Mouse (Mus musculus): Measurements from ENCODE around the gene E130308A19Rik.

Gene E130308A19Rik

GRCm38 (mm10) chr4:59639163-59639562 is 13.2 kb downstream of the E130308A19Rik start:
- no peak for DNase-seq (ENCODE audit: low spot score in 2 of 2)

DNA sequence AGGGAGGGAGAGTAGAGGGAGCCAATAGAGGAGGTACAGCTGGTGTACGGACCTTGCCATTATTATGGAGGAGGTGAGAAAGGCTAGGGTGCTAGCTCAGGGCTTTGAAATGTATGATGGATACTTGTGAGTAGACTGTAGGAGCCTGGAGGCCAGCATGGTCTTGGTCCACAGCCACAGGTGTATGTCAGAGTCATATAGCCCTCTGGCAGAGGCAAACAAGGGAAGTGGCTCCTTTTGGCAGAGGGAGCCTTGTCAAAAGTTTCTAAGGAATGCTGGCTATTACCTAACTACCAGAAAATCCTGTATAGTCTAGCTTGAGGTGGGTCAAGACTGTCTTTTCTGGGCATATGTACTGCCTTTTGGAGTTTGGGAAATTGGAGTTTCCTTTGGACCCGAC is 14.7 kb downstream of the E130308A19Rik start:
- no peak for DNase-seq (ENCODE audit: low spot score in 2 of 2)

DNA sequence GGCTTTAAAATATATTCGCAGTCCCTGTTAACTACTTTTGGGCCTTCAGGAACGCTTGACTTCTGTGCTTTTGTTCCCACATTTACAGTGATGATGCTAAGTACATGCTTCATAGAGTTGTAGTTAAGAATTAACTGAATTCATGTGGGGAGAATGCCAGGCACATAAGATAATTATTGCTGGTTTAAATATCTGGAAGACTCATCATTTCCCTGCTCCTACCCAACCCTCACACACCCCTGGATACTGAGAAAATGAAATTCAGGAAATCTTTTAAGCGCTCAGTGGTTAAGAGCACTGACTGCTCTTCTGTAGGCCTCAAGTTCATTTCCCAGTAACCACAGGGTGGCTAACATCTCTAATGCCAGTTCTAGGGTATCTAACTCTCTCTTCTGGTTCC is 16.0 kb downstream of the E130308A19Rik start:
- DNase-seq (ENCODE audit: low spot score in 2 of 2) = no peak

DNA sequence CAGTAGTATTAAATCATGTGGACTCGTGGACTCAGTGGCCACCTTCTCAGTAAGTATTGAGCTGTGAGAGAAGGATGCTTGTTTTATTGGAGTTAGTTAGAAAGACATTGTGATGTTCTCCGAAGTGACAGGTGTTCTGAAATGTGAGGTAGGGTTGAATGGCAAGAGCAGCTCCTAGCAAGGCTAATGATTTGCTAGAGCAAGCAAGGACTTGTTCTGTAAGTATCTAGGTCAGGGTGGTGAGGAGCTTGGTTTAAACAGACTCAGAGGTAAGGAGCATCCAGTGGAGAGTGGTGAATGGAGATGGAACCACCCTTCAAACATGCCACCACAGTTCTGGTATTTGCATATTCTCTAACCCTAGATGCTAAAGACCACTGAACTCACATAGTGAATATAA is 16.6 kb downstream of the E130308A19Rik start:
- no peak for DNase-seq (ENCODE audit: low spot score in 2 of 2)

DNA sequence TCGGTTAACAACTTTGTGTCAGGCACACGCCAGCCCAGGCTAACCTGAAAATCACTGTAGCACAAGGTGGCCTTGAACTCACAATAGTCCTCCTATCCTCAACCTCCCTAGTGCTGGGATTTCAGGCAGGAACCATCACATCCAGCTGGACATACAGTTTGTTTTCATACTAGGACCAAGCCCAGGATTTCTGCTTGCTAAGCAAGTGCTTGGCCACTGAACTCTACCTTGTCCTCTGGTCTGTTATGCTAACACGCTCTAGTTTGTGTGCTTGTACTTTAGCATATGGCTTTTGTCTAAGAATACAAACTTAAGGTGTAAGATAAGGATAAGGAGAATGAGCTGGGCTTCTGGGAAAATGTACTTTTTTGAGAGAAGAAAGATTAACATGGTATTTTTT is 18.4 kb downstream of the E130308A19Rik start:
- no peak for DNase-seq (ENCODE audit: low spot score in 2 of 2)

- no peak for DNase-seq (ENCODE audit: low spot score in 2 of 2)
These were observed 19.0 kb downstream of the E130308A19Rik start for GRCm38 (mm10) chr4:59644992-59645391.

- no peak for DNase-seq (ENCODE audit: low spot score in 2 of 2)
These were observed 19.6 kb downstream of the E130308A19Rik start for GRCm38 (mm10) chr4:59645610-59646009.

GRCm38 (mm10) chr4:59646020-59646696 is 20.1 kb downstream of the E130308A19Rik start:
- DNase-seq (ENCODE audit: low spot score in 2 of 2) = no peak

DNA sequence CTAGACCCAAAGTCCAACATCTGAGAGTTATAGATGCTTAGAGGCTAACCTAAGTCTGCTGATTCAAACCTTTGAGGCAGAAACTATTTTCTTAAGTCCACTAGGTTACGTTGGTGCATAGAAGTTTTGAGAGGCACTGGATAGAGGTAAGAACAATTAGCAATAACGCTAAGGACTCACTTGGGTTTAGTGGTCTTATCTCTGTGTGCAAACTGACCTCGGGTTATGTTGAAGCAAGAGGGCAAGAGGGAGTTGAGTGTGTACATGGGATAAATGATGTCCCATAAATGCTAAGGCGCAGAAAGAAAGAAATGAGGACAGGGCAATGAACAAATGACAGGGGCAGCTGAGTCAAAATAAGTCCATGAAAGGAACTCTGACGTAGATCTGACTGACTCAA is 23.1 kb downstream of the E130308A19Rik start:
- DNase-seq (ENCODE audit: low spot score in 2 of 2) = no peak

GRCm38 (mm10) chr4:59652166-59652681 is 26.2 kb downstream of the E130308A19Rik start:
- DNase-seq (ENCODE audit: low spot score in 2 of 2) = no peak

- DNase-seq (ENCODE audit: low spot score in 2 of 2) = no peak
These were observed 30.1 kb downstream of the E130308A19Rik start for GRCm38 (mm10) chr4:59656061-59656642.

DNA sequence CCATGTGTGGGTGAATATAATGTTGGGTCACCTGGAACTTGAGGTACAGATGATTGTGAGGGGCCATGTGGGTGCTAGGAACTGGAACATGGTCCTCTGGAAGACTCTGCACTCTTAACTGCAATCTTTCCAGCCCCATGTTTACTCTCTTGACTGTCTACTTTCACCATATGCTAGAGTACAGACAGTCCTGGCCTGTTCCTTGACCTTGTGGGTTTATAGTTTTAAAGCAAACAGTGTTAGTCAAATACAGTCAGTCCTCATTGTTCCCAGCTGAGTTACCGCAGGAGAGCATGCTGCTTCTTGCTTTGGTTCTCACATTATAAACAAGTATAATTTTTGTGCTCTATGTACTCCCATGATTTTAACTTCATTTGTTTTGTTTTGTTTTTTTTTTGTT is 36.2 kb downstream of the E130308A19Rik start:
- no peak for DNase-seq (ENCODE audit: low spot score in 2 of 2)

- DNase-seq (ENCODE audit: low spot score in 2 of 2) = no peak
These were observed 37.4 kb downstream of the E130308A19Rik start for GRCm38 (mm10) chr4:59663451-59663850.

- DNase-seq (ENCODE audit: low spot score in 2 of 2) = no peak
These were observed 40.7 kb downstream of the E130308A19Rik start for GRCm38 (mm10) chr4:59666550-59667317.

GRCm38 (mm10) chr4:59668050-59668449 is 42.0 kb downstream of the E130308A19Rik start:
- DNase-seq (ENCODE audit: low spot score in 2 of 2) = no peak

GRCm38 (mm10) chr4:59669131-59669530 is 43.1 kb downstream of the E130308A19Rik start:
- no peak for DNase-seq (ENCODE audit: low spot score in 2 of 2)

- no peak for DNase-seq (ENCODE audit: low spot score in 2 of 2)
These were observed 44.0 kb downstream of the E130308A19Rik start for GRCm38 (mm10) chr4:59670015-59670414.

DNA sequence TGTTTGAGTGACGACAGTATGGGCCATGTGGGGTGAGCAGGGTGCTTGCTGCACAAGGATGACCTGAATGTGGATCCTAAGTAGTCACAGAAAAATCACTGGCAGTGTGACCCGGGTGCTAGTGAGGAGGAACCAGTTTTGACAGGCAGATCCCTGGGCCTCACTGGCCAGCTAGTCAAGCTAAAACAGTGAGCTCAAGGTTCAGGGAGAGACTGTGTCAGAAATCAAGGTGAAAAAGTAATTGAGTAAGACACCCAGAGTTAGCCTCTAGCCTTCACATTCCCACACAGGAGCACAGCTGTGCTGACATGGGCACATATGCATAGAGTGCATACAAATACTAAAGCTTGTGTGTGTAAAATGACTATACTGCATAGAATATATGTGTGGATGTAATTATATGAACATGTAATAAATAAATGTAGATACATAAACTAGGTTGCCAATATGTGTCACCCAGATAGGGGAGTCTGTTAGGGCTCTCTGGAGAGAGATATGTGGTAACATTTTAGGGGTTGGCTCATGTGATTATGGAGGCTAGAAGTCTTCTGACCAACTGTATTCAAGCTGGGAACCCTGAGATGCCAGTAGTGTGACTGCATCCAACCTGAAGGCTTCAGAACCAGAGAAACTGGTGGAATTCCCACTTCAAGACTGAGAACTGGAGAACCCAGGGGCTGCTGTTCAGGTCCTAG is 47.6 kb downstream of the E130308A19Rik start:
- DNase-seq (ENCODE audit: low spot score in 2 of 2) = no peak

- no peak for DNase-seq (ENCODE audit: low spot score in 2 of 2)
These were observed 49.1 kb downstream of the E130308A19Rik start for GRCm38 (mm10) chr4:59674929-59675679.

- no peak for DNase-seq (ENCODE audit: low spot score in 2 of 2)
These were observed 49.7 kb downstream of the E130308A19Rik start for GRCm38 (mm10) chr4:59675699-59676098.

GRCm38 (mm10) chr4:59681383-59681782 is 55.4 kb downstream of the E130308A19Rik start:
- DNase-seq (ENCODE audit: low spot score in 2 of 2) = no peak

Data from spleen, postnatal 36 days (tissue).